Mouse (Mus musculus) heart, postnatal 36 days (tissue): ENCODE data around the gene Ppif. TPM values are rescaled to one million over a fixed set of nuclear protein-coding genes. Genes with fewer than 3 reads are reported as not detected.

ENCODE experiments used
- DNase-seq, 2 experiments: peaks; one replicate each; pipeline ENCODE4 v3.0.0; 2021 to 2022
- intact Hi-C: fragments of 180-260 bp; cut with DNase I; formaldehyde crosslinking; loops from one replicate; pipeline ENCODE4 v1.15.1; 2025
- total RNA-seq, 2 experiments: library from RNA; stranded (reverse); gene quantifications; 2 replicates each; pipeline ENCODE4 v1.2.3; 2021

The Ppif gene
- total RNA-seq: 100 to 1,000 TPM; 294 to 308 TPM

DNA sequence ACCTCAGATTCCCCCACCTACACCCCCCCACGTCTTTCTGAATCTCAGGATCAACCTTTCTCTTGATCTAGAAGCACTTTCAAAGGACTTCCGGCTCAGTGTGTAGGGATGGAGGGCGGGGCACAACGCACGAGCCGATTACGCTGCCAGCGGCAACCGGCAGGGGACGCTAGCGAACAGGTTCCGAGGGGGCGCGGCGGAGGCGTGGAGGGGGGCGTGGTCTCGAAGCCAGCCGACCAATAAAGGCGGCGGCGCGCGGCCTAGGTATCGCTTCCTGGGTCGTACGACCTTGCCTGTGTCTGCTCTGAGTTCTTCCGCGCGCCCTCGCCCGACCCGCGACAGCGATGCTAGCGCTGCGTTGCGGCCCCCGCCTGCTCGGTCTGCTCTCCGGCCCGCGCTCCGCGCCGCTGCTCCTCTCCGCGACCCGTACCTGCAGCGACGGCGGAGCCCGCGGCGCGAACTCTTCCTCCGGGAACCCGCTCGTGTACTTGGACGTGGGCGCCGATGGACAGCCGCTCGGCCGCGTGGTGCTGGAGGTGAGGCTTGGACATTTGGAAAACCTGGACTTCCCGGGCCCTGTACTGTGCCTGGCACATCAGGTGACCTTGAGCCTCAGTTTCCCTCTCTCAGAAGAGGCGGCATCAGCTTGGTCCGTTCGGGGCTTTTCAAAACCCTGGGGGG lies at the start of gene Ppif:
Gene Ppif (plus strand): TSS at position 267 of the 681 bp plus-strand sequence.
- DNase-seq: peak; percentile 99
- intact Hi-C loops: loop anchor here (1.0 to 10.0 kb wide), 5 partner anchors 29 to 1189 kb away; partner anchors contain the start of gene Zmiz1

DNA sequence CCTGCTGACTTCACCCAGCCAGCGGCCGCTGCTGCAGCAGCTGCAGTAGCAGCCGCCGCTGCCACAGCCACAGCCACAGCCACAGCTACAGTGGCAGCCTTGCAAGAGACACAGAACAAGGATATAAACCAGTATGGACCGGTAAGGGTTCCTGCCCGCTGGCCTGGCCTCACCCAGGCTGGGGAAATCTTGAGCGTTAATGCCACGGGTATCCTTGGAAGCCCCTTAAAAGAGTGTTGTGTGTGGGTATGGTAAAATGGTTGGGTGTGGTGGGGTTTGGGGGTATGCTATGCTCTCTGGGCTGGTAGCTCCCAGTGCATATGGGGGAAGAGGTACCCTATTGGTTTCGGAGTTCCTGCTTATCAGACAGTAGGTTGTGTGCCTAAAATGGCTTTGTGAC lies 48.2 kb upstream of the Ppif start:
- intact Hi-C loops: loop anchor here (2.0 to 5.0 kb wide), 3 partner anchors 37 to 188 kb away; partner anchors contain the start of gene Zmiz1
- no peak for DNase-seq

DNA sequence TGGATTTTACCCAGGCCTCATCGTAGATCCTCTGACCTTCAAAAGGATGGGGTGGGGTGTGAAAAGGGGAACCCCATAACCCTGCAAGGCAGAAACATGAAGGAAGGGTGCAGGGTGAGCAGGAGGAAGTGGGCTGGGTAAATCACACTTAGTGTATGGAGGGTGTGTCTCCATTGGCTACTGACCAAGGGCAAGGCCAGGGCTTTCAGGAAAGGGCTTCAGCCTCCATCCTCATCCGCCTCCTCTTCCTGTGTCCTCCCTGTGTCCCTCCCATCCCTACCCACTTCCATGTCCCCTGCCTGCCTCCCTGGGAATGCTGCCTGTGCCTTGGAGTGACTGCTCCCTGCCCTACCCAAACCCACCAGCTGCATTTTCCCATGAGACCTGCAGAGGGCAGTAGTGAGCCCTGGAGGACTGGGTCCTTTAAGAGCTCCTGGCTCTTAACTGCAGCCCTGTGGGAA lies 47.8 kb upstream of the Ppif start:
- intact Hi-C loops: loop anchor here (2.0 to 5.0 kb wide), 2 partner anchors 67 to 189 kb away; partner anchors contain the start of gene Zmiz1
- DNase-seq: peak; percentile 72 to 75

DNA sequence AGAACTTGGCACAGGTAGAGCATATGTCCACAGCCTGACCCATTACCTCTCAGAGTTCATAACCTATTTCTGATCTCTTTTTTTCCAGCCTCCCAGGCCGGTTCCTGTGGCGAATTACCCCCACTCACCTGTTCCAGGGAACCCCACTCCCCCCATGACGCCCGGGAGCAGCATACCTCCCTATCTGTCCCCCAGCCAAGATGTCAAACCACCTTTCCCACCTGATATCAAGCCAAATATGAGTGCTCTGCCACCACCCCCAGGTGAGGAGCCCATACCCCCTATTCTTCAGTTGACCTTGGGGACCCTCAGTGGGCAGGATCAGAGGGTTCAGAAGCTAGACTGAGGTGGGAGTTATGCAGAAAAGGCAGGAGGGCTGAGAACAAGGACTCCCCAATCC lies 42.8 kb upstream of the Ppif start:
- DNase-seq: no peak
- intact Hi-C loops: no loop called here

DNA sequence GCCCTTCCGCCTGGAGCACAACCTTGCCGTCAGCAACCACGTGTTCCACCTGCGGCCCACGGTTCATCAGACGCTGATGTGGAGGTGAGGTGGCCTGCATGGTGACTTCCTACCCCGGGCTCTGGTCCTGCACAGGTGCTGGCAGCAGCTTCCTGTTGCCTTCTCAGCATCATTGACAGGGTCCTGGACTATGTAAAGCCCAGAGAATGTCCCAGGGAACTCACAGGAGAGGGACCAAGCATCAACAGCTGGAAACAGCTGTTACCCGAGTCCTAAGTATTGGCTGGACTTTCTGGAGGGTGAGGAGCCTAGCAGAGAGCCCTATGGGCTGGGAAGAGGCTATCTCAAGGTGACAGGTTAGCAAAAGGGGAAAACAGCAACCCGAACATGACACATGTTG lies 42.0 kb upstream of the Ppif start:
- intact Hi-C loops: no loop called here
- DNase-seq: no peak

DNA sequence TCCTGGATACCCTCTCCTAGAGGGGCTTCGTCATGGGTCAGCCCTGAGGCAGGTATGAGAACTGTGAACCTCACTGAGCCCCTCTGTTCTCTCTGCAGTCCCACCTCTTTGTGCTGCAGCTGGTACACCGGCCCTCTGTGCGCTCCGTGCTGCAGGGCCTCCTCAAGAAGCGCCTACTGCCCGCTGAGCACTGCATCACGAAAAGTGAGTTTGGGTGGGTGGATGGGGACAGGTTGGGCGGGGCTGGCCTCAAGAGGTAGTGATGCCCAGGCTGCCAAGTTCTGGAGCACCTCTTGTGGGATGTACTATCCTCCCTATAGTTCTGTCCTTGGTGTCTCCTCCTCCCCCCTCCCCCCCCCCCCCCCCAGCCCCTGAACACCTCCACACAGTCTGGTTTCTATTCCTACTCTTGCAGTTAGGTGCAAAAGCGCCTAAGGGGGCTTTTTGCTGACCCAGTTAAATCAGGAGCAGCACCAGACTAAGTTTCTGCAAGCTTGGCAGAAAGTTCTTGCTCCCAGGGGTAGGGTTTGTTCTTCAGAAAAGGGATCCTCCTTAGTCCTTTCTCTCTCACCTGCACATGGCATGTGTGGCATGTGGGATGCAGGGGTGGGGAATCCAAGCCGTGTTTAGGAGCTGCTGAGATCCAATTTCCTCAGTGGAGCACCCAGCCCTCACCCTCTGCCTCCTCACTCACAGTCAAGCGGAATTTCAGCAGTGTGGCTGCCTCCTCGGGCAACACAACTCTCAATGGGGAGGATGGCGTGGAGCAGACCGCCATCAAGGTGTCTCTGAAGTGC lies 39.4 kb upstream of the Ppif start:
- DNase-seq: no peak
- intact Hi-C loops: no loop called here

DNA sequence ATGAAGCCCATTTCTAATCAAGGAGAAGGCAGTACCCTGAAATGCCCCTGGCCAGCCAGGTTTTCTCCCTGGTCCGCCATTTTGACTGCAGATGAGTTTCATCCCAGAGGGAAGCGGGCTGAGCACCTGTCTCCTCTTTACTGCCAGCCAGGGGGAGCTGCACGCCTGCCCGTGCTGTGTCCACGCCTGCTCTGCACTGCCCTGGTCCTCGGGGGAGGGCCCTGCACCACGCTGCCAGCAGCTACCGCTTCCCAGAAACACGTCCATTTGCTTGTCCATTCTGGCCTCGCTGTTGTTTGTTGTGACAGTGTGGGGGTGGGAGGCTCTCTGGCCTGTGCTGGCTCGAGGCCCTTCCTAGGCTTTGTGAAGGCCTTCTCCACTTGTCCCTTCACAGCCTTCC lies 33.3 kb upstream of the Ppif start:
- peak in 1 of 2 experiments; percentile 42 for DNase-seq
- intact Hi-C loops: no loop called here

DNA sequence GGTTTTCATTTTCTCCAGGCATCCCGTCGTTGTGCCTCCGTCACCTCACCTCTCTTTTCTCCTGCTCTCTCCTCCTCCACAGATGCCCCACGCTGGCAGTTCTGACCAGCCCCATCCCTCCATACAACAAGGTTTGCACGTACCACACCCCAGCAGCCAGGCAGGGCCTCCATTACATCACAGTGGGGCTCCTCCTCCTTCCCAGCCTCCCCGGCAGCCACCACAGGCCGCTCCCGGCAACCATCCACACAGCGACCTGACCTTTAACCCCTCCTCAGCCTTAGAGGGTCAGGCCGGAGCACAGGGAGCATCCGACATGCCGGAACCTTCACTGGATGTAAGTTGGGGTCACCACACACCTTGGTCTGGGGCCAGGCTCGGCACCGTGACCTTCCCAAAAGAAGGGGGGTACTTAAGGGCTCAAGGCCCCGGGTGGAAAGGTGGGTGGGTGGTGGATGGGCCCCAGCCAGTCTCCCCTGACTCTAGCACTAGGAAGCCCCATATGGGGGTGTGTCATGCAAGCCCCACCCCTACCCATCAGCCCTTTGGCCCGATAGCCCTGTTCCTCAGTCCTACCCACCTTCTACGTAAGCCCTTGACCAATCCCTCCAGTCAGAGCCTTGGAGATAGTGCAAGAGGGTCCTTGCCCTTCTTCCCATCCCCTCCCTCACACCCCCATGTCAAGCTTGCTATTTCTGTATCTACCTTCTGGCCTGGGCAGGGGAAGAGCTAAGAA lies 32.6 kb upstream of the Ppif start:
- intact Hi-C loops: no loop called here

DNA sequence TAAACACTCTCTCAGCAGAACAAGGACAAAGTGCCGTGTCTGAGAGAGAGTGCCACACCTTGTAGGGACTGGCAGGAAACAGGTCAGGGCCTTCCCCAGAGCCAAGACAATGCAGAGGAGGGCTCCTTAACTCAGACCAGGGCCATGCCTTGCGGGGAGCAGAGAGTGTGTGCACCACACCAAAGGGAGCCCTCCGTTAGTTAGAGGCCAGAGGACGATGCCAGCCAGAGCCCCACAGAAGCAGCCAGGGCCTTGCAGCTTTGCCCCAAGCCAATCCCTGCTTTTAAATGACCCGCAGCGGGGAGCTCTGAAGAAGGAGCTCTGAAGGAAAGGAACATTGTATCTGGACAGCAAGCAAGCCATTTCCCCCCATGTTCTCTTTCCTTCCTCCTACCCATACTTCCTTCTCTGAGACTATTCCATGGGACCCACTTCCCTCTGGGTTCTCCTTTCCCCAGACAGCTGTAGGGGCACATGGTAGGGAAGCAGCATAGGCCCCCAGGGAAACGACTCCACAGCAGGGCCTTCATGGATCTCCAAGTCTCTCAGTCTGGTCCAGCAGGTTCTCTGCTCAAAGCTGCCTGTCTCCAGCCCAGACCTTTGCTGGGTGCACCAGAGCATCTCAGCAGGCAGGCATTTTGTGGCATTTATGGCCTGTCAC lies 30.2 kb upstream of the Ppif start:
- intact Hi-C loops: no loop called here
- no peak for DNase-seq

More for the DNA sequence above, 32.6 kb upstream of the Ppif start:
- DNase-seq: no peak

DNA sequence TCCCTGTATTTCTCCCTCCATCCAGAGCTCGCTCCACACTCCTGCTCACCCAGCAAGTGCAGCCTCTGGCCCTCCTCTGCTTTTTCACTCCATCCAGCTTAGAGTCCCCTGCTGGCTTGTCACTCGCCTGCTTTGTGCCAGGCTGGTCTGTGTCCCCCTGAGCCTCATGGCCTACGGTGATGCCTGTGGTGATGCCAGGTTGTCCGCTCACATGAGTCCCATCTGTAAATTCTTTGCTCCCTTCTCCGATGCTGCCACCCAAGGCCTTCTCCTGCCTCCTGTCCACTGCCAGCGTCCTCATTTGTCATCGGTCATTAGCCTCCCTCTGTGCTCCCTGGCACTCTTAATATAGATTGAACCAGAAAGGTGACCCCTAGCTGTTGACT lies 29.7 kb upstream of the Ppif start:
- intact Hi-C loops: no loop called here
- peak in 1 of 2 experiments; percentile 28 for DNase-seq

DNA sequence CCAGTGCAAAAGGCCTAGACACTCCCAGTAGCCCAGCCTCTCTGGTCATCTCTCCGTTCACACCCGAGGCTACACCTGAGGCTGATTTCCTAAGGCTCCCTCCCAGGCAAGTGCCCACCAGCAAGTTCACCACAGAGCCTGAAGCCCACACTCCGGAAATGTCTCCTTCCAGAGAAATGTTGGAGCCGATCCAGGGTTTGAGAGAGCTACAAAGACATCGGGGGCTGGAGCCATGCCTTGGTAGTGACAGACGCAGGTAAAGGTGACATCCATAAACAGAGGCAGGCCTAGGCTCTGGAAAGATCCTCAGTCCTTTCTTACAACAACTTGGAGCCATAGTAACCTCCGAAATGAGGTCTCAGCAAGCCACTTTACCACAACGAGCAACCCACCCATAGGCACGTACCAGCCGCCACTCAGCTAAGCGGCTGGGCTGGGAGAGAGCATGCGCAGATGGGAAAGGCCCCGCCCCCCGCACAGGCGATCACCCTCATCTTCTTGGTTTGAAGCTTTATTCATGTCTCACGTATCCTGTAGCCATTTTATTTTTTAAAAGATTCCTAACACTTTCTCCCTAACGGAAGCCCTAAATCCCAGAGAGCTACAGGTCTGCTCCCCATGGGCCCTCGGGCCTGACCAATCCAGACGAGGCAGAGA lies 28.5 kb upstream of the Ppif start:
- intact Hi-C loops: loop anchor here (1.0 kb wide), 1 partner anchor 29 kb away; the partner anchor contains the start of gene Ppif
- DNase-seq: no peak

DNA sequence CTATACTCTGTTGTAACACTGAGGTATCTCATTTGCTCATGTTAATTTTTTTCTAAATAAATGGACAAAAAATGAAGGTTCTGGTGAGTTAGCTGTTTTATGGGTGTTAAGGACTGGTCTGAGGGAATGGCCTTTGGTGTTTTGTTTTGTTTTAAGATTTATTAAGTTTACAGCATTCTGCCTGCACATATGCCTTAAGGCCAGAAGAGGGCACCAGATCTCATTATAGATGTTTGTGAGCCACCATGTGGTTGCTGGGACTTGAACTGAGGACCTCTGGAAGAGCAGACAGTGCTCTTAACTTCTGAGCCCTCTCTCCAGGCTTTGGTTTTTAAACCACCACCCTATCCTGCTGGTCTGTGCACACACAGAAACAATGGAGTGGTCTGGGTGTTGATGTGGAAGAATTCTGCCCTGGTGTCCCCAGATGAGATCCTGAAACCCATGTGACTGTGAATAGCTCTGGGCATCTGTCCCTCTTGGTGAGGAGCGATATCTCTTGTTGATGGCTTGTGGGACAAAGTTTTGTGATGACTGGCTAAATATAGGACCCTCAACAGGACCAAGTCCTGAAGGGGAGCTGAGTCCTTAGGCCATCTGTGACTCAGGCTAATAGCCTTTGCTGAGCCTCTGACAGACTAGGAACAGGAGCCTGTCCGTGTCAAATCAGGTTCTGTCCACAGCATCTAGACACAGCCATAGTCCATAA lies 27.1 kb upstream of the Ppif start:
- intact Hi-C loops: no loop called here
- DNase-seq: peak in 1 of 2 experiments; percentile 46

DNA sequence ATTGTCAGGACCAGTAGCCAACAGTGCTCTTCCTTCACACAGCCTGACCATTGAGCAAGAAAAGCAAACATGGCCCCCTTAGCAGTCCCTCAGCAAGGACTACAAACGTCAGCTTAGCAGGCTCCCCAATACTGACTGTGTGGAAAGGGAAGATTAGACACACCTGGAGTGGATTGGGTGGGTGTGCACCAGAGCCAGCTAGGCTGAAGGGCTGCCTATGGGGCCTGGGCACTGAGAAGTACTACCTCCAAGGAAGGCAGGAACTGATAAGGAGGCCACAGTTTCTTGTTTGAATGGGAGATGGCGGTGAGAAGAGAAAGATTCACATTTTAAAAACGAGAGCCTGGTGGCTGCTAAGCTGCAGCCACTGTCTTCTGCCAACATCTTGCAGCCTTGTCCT lies 26.4 kb upstream of the Ppif start:
- DNase-seq: no peak
- intact Hi-C loops: no loop called here

DNA sequence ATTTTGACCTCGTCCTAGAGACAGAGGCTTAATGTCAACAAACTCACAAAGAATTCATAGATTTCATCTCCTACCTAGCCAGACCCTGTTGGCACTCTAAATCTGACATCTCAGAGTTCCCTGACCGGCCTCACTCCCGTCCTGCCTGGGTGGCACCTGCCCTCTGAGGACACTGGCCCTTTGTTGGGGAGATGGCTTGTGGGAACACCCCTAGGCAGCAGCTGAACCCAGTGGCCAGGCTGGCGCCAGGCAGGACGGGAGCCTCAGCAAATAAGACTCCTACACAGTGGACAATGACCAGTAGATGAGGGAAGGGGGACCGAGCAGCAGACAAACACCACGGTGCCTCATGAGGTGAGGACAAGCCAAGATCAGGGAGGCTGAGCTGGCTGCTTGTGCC lies 14.3 kb upstream of the Ppif start:
- intact Hi-C loops: no loop called here
- DNase-seq: no peak

DNA sequence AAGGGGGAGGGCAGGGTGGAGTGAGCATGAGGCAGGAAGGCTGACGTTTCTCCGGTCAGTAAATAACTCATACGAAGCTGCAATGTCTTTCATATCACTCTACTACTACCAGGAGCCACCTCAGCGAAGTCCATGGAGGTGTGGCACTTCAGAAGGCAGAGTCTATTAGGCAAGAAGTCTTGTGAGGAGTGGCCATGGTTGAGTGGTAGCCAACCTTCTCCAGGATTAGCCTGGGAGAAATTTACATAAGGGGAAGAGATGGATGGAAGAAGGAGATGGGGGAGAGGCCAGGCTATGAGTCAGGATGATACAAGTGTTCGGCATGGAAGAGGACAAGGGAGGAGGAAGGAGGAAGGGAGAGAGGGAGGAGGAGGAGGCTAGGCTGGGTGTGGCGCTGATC lies 11.9 kb upstream of the Ppif start:
- no peak for DNase-seq
- intact Hi-C loops: no loop called here

DNA sequence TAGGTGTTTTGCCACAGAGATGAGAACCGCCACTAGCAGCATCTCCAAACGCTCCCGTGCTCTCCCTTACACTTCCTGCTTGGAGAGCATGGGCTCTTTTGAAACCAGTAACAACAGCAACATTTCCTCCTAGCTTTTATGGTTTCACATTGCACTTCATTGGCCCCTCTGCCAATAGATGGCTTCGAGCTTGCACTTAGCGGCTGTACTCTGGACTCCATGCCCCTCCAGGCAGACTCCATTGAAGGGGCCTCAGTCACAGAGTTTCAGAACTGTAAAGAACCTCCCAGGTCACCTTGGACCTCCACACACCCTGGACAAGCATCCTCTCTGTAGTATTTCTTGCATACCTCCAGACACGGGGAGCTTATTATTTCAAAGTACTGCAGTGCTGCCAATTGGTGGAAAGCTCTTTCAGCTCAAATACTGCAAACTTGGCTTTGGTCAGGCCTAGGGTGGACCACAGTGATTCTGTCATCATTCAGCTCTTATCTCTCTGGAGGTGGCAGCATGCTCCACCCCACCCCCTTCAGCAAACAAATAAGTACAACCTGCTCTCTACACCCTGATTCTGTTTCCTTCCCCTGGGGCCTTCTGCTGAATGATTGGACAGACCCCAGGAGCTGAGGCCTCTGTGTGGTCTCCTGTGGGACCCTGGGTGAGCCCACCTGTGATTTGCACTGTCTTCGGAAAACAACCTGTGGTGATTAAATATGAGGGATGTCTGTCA lies 7.6 kb upstream of the Ppif start:
- DNase-seq: peak in 1 of 2 experiments; percentile 19
- intact Hi-C loops: no loop called here

DNA sequence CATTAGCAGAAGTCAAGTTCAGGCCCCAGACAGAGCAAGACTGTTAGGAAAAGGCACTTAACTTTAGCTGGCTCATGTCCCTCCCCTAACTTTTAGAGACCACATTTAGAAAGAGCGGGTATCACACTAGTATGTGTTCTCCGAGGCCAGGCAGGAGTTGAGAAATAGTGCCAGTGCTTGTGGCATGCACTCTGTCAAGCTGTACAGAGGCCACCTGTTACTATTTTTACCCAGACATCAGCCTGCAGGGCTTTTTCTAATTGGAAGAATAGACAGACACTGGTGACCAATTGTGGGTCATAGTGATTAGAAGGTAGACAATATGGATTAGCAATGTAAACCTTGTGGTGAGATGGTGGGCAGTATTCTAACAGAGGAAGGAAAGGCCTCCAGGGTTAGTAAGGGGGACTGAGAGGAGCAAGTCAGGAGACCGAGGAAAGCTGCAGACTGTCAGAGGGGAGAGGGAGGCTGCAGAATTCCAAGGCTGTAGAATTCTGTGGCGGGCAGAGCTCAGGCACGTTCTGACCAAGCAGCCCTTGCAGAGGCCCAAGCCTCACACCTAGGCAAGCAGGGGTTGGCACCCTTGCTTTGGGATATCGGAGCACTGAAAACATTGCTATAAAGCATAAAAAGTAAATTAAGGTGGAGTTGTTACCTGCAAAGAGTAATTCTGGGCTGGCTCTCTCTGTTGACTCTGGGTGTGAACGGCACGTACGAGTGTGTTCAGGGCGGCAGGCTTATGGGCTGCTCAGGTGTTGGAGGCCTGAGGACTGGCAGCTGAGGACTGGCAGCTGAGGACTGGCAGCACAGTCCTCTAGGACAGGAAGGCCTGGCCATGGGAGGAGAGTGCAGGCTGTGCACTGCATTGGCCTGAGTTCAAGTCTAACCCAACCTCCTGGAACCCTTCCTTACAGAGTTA lies 6.7 kb upstream of the Ppif start:
- intact Hi-C loops: no loop called here
- DNase-seq: peak in 1 of 2 experiments; percentile 15
